8 mouse cellular contexts compared by ENCODE assay signal in genomic region chr3:65528614-65529470, GRCm38 (mm10). TPM values are rescaled to one million over a fixed set of nuclear protein-coding genes. Genes with fewer than 3 reads are reported as not detected.
A peak's percentile ranks its signal among the peaks of the same experiment; 100 is the strongest.
DNase-seq lines count a peak whose midpoint lies in the region; ATAC-seq and TF ChIP-seq lines count a peak whose summit lies in the region.

No protein-coding gene starts in this region.

- TF ChIP-seq CTCF in CH12.LX (conservative IDR thresholded peaks at IDR 0.05 in 1 of 2, IDR thresholded peaks at IDR 0.05 in 1 of 2; ENCODE audit: low read depth in 2 of 2, low read length in 2 of 2), result peak in 1 of 2 experiments; percentile 70; a peak in 2 of 4 replicates

- peaks cover 27% of the 10 kb centered on the region for H3K79me2 ChIP-seq in CH12.LX (replicated peaks; ENCODE audit: control insufficient read depth, extremely low read depth, insufficient read depth, poor library complexity, severe bottlenecking)

- TF ChIP-seq RAD21 in CH12.LX (IDR thresholded peaks at IDR 0.05; ENCODE audit: low read depth, low read length), result peak; percentile 46

- no peaks in the 10 kb centered on the region for H3K9me3 ChIP-seq in CH12.LX (replicated peaks; ENCODE audit: low read length)
- no peaks in the 10 kb centered on the region for H3K9me3 ChIP-seq in forebrain, embryonic 14.5 days (replicated peaks; ENCODE audit: control insufficient read depth, low read length)
- no peaks in the 10 kb centered on the region for H3K9me3 ChIP-seq in liver, embryonic 15.5 days (replicated peaks)
- no peaks in the 10 kb centered on the region for H3K9me3 ChIP-seq in neural tube, embryonic 11.5 days (ENCODE audit: control insufficient read depth, low read length)
- no peaks in the 10 kb centered on the region for H3K9me3 ChIP-seq in stomach, embryonic 15.5 days

- peak overlapping the region; percentile 82 for H3K27ac ChIP-seq in CH12.LX (ENCODE audit: insufficient read depth, low read depth)
- H3K27ac ChIP-seq in forebrain, embryonic 14.5 days (ENCODE audit: low read depth, low read length), result peak overlapping the region; percentile 99
- peak overlapping the region; percentile 87 for H3K27ac ChIP-seq in liver, embryonic 15.5 days (replicated peaks)
- H3K27ac ChIP-seq in neural tube, embryonic 11.5 days (ENCODE audit: low read depth, low read length), result peak overlapping the region; percentile 97
- H3K27ac ChIP-seq in stomach, embryonic 15.5 days, result peak overlapping the region; percentile 98

- TF ChIP-seq POLR2A in CH12.LX (IDR thresholded peaks at IDR 0.05; ENCODE audit: low read depth, low read length), result no peak; the same call in 1 of the 2 replicates

- H3K4me1 ChIP-seq in CH12.LX (ENCODE audit: control insufficient read depth in 1 of 2, insufficient read depth in 2 of 2), result peaks cover 0 to 32% of the 10 kb centered on the region in 2 experiments; a peak in 3 of 4 replicates
- H3K4me1 ChIP-seq in forebrain, embryonic 14.5 days (ENCODE audit: control insufficient read depth, insufficient read depth, low read length), result peaks cover 5% of the 10 kb centered on the region; the same call in 1 of the 2 replicates
- peaks cover 18% of the 10 kb centered on the region for H3K4me1 ChIP-seq in liver, embryonic 15.5 days (replicated peaks)
- H3K4me1 ChIP-seq in neural tube, embryonic 11.5 days (ENCODE audit: control insufficient read depth, insufficient read depth, low read length), result 0 out of 2 replicates have a peak, but pooled peaks cover 3% of the 10 kb centered on the region
- H3K4me1 ChIP-seq in stomach, embryonic 15.5 days, result 0 out of 2 replicates have a peak, but pooled peaks cover 2% of the 10 kb centered on the region

- peak overlapping the region; percentile 87 for H3K9ac ChIP-seq in CH12.LX (ENCODE audit: insufficient read depth, low read depth)
- H3K9ac ChIP-seq in forebrain, embryonic 14.5 days (ENCODE audit: low read length), result peak overlapping the region; percentile 94
- H3K9ac ChIP-seq in liver, embryonic 15.5 days, result peak overlapping the region; percentile 79
- H3K9ac ChIP-seq in neural tube, embryonic 11.5 days (ENCODE audit: low read length), result peak overlapping the region; percentile 90
- H3K9ac ChIP-seq in stomach, embryonic 15.5 days, result peak overlapping the region; percentile 69

- intact Hi-C loops in heart, postnatal 10 days (cut with DNase I), result loop anchor here (2.0 to 5.0 kb wide), 3 partner anchors 334 to 463 kb away; no protein-coding TSS in a partner anchor

- ATAC-seq in forebrain, embryonic 14.5 days, result peak; percentile 65
- ATAC-seq in liver, embryonic 15.5 days (ENCODE audit: insufficient read depth), result peak; percentile 35
- peak; percentile 55 for ATAC-seq in neural tube, embryonic 11.5 days (ENCODE audit: insufficient read depth, low FRiP score, low TSS enrichment)
- peak; percentile 32 for ATAC-seq in stomach, embryonic 15.5 days (ENCODE audit: insufficient read depth, low FRiP score, low read depth)

- WGBS in forebrain, embryonic 14.5 days, result under 1% methylated on average over 87 of the region's 97 CpGs
- whole genome bisulfite sequencing in liver, embryonic 15.5 days (ENCODE audit: insufficient replicate concordance), result under 1% methylated on average over 97 of the region's 97 CpGs
- WGBS in neural tube, embryonic 11.5 days, result under 1% methylated on average over 91 of the region's 97 CpGs
- WGBS in stomach, embryonic 15.5 days, result under 1% methylated on average over 90 of the region's 97 CpGs

- dilution Hi-C loops in CH12.LX (cut with MboI; ENCODE audit: extremely low pct_ligation_motif_present, extremely low pct_unique_long_range_greater_than_20kb, low sequenced_read_pairs), result no loop called here

- DNase-seq in CH12.LX (ENCODE audit: extremely low read depth), result peak; percentile 79
- DNase-seq in c-Kit-positive CD71-positive TER-119-negative erythroid progenitor cells, embryonic 14.5 days (ENCODE audit: low read depth), result peak; percentile 21
- peak; percentile 65 for DNase-seq in forebrain, embryonic 14.5 days (ENCODE audit: low spot score)
- peak; percentile 75 to 78 for DNase-seq in heart, postnatal 10 days
- peak; percentile 77 to 84 for DNase-seq in kidney, postnatal 4 days
- peak; percentile 81 for DNase-seq in neural tube, embryonic 11.5 days (ENCODE audit: low spot score)

- H3K4me3 ChIP-seq in CH12.LX (replicated peaks in 1 of 3; ENCODE audit: low read depth in 2 of 3, low read length in 2 of 3, poor library complexity in 1 of 3), result peak overlapping the region; percentile 75 to 99 (median 88)
- peak overlapping the region; percentile 89 for H3K4me3 ChIP-seq in forebrain, embryonic 14.5 days (ENCODE audit: low read depth, low read length)
- H3K4me3 ChIP-seq in liver, embryonic 15.5 days (replicated peaks), result peak overlapping the region; percentile 77
- peak overlapping the region; percentile 82 for H3K4me3 ChIP-seq in neural tube, embryonic 11.5 days (ENCODE audit: low read depth, low read length)
- H3K4me3 ChIP-seq in stomach, embryonic 15.5 days (replicated peaks), result peak overlapping the region; percentile 94

- in situ Hi-C loops in CH12.LX (cut with MboI; ENCODE audit: low pct_ligation_motif_present, low pct_unique_long_range_greater_than_20kb, low sequenced_read_pairs), result loop anchor here (25.0 kb wide), 1 partner anchor 333 kb away; no protein-coding TSS in a partner anchor

- H3K4me2 ChIP-seq in CH12.LX (ENCODE audit: insufficient read depth, low read depth, poor library complexity, severe bottlenecking), result no peak overlapping the region
- H3K4me2 ChIP-seq in forebrain, embryonic 14.5 days (ENCODE audit: low read length), result peak overlapping the region; percentile 77
- H3K4me2 ChIP-seq in liver, embryonic 15.5 days, result peak overlapping the region; percentile 98
- H3K4me2 ChIP-seq in neural tube, embryonic 11.5 days (ENCODE audit: low read depth), result peak overlapping the region; percentile 55
- peak overlapping the region; percentile 70 for H3K4me2 ChIP-seq in stomach, embryonic 15.5 days

- no peak for TF ChIP-seq EP300 in CH12.LX (IDR thresholded peaks at IDR 0.05; ENCODE audit: low read length)

- H3K27me3 ChIP-seq in CH12.LX (replicated peaks), result no peaks in the 10 kb centered on the region
- H3K27me3 ChIP-seq in forebrain, embryonic 14.5 days (replicated peaks; ENCODE audit: control insufficient read depth, insufficient read depth, low read length), result no peaks in the 10 kb centered on the region
- peaks cover 20% of the 10 kb centered on the region; the same call in 1 of the 2 replicates for H3K27me3 ChIP-seq in liver, embryonic 15.5 days
- H3K27me3 ChIP-seq in neural tube, embryonic 11.5 days (ENCODE audit: control insufficient read depth, insufficient read depth, low read length), result no peaks in the 10 kb centered on the region
- no peaks in the 10 kb centered on the region for H3K27me3 ChIP-seq in stomach, embryonic 15.5 days (replicated peaks)

- peaks cover 5 to 13% of the 10 kb centered on the region in 2 experiments for H3K36me3 ChIP-seq in CH12.LX (replicated peaks in 1 of 2; ENCODE audit: control insufficient read depth in 1 of 2, insufficient read depth in 1 of 2, low read length in 1 of 2)
- peaks cover 7% of the 10 kb centered on the region; the same call in 1 of the 2 replicates for H3K36me3 ChIP-seq in forebrain, embryonic 14.5 days (ENCODE audit: control insufficient read depth, insufficient read depth, low read length)
- H3K36me3 ChIP-seq in liver, embryonic 15.5 days (replicated peaks), result 0 out of 2 replicates have a peak, but pooled peaks cover 7% of the 10 kb centered on the region
- H3K36me3 ChIP-seq in neural tube, embryonic 11.5 days (ENCODE audit: control insufficient read depth, insufficient read depth, low read length), result no peaks in the 10 kb centered on the region
- no peaks in the 10 kb centered on the region for H3K36me3 ChIP-seq in stomach, embryonic 15.5 days

TF ChIP-seq in CH12.LX, 34 proteins besides CTCF, POLR2A, EP300 and RAD21 (continues in another document):
- TF ChIP-seq MEF2A (IDR thresholded peaks at IDR 0.05; ENCODE audit: borderline replicate concordance, low read depth, low read length) (no peak; the same call in 1 of the 2 replicates), ZMIZ1 (IDR thresholded peaks at IDR 0.05; ENCODE audit: low read depth, low read length) (no peak), USF1 (IDR thresholded peaks at IDR 0.05; ENCODE audit: low read depth, low read length) (peak; percentile 11; the same call in 1 of the 2 replicates), PAX5 (IDR thresholded peaks at IDR 0.05; ENCODE audit: low read length) (no peak), ELF1 (IDR thresholded peaks at IDR 0.05; ENCODE audit: low read depth, low read length) (no peak), USF2 (conservative IDR thresholded peaks at IDR 0.05; ENCODE audit: low read depth, low read length) (no peak), POLR2AphosphoS2 (IDR thresholded peaks at IDR 0.05; ENCODE audit: low read depth, low read length) (no peak), MYC (IDR thresholded peaks at IDR 0.05; ENCODE audit: low read depth, low read length) (peak; percentile 29; the same call in 1 of the 2 replicates), ETS1 (conservative IDR thresholded peaks at IDR 0.05; ENCODE audit: low read depth, low read length) (peak; percentile 24; the same call in 1 of the 2 replicates), IRF4 (IDR thresholded peaks at IDR 0.05; ENCODE audit: low read depth, low read length) (peak; percentile 35; the same call in 1 of the 2 replicates), MAZ (IDR thresholded peaks at IDR 0.05; ENCODE audit: low read depth, low read length) (no peak), JUN (IDR thresholded peaks at IDR 0.05; ENCODE audit: insufficient read depth, low read depth, low read length) (no peak), HCFC1 (IDR thresholded peaks at IDR 0.05; ENCODE audit: low read depth, low read length) (no peak), KAT2A (IDR thresholded peaks at IDR 0.05; ENCODE audit: insufficient replicate concordance, low read length) (no peak), SMC3 (IDR thresholded peaks at IDR 0.05; ENCODE audit: low read depth, low read length) (peak; percentile 76), CHD1 (IDR thresholded peaks at IDR 0.05; ENCODE audit: low read depth, low read length) (no peak), UBTF (IDR thresholded peaks at IDR 0.05; ENCODE audit: low read depth, low read length) (peak; percentile 90), TCF12 (IDR thresholded peaks at IDR 0.05; ENCODE audit: low read depth, low read length) (no peak), E2F4 (IDR thresholded peaks at IDR 0.05; ENCODE audit: insufficient replicate concordance, low read depth, low read length) (no peak)

RNA-seq across cellular contexts. Expression of gene Tiparp, which starts 0.6 kb away (rescaled TPM):
- total RNA-seq in CH12.LX (2012; rRNA removed) (9.6 and 10.3 TPM in 2 replicates), CH12.LX (2014; rRNA removed) (25.1 and 30.8 TPM in 2 replicates)
- 13.2 and 13.7 TPM in 2 replicates for polyA plus RNA-seq in CH12.LX (2012; ENCODE audit: insufficient read length, low read depth)
- polyA plus RNA-seq in forebrain, embryonic 14.5 days (2014; fragmentation: Nextera tagmentation; extraction: Ambion mirVana), result 33.6 and 36.0 TPM in 2 replicates
- total RNA-seq in heart, postnatal 10 days (2021), result 10 to 100 TPM; 15.3 to 15.4 TPM
- polyA plus RNA-seq in liver, embryonic 15.5 days (2015; fragmentation: Nextera tagmentation; extraction: Ambion mirVana), result 6.6 and 6.9 TPM in 2 replicates
- polyA plus RNA-seq in neural tube, embryonic 11.5 days (2014; fragmentation: Nextera tagmentation; extraction: Ambion mirVana), result 33.3 and 36.9 TPM in 2 replicates
- 35.5 and 38.8 TPM in 2 replicates for polyA plus RNA-seq in stomach, embryonic 15.5 days (2015; fragmentation: Nextera tagmentation; extraction: Ambion mirVana)

Comparison
In these comparisons a context has a peak if more than half of its experiments do, and no peak if none do; other contexts are left out.
1. Peak in every context shown above with its lines: DNase-seq, ATAC-seq, H3K4me3 ChIP-seq and H3K27ac ChIP-seq.
2. DNase-seq: peak in every context shown above with its lines; median percentile 81 in neural tube, embryonic 11.5 days; 80 in kidney, postnatal 4 days; 79 in CH12.LX; 76 in heart, postnatal 10 days; 65 in forebrain, embryonic 14.5 days; 21 in c-Kit-positive CD71-positive TER-119-negative erythroid progenitor cells, embryonic 14.5 days.